Mouse (Mus musculus): ENCODE measurements at regions not wholly inside any gene's neighbourhood (a gene's known extent, or its start where the extent isn't known, plus 50 kb on each side); places are given as distances from the start of the nearest gene placed in this dataset.
"Not testable (repeated sequence)": the region's sequence is repeated elsewhere in the genome, so short reads cannot be mapped to it uniquely, and the experiment has no call there.

- H3K4me3 ChIP-seq (ENCODE audit: low read length); H3K27me3 ChIP-seq (ENCODE audit: control insufficient read depth, insufficient read depth, low read length); H3K4me2 ChIP-seq (replicated peaks; ENCODE audit: low read depth, low read length); ATAC-seq (ENCODE audit: low FRiP score, low TSS enrichment); H3K4me1 ChIP-seq (ENCODE audit: control insufficient read depth, insufficient read depth, low read length); H3K27ac ChIP-seq (ENCODE audit: low read depth, low read length); H3K9ac ChIP-seq (ENCODE audit: low read depth, low read length); H3K36me3 ChIP-seq (ENCODE audit: control insufficient read depth, insufficient read depth, low read length); H3K9me3 ChIP-seq (ENCODE audit: control insufficient read depth, low read length): not testable (repeated sequence)
Observed at GRCm38 (mm10) chr13:50754911-50755310, 56.8 kb downstream of the Gm8765 start.

- 71% methylated on average over 1 of the region's 1 CpGs for WGBS
- not testable (repeated sequence) for ATAC-seq (ENCODE audit: low FRiP score, low TSS enrichment); H3K27ac ChIP-seq (ENCODE audit: low read depth, low read length)
Observed at GRCm38 (mm10) chr13:50756334-50756733, 58.2 kb downstream of the Gm8765 start.

GRCm38 (mm10) chr13:50764618-50765017 lies 66.5 kb downstream of the Gm8765 start:
- no peaks in the 10 kb centered on the region for H3K27me3 ChIP-seq (ENCODE audit: control insufficient read depth, insufficient read depth, low read length)
- no peaks in the 10 kb centered on the region for H3K9me3 ChIP-seq (ENCODE audit: control insufficient read depth, low read length)
- no peak for ATAC-seq (ENCODE audit: low FRiP score, low TSS enrichment)
- no peaks in the 10 kb centered on the region for H3K4me1 ChIP-seq (ENCODE audit: control insufficient read depth, insufficient read depth, low read length)
- H3K27ac ChIP-seq (ENCODE audit: low read depth, low read length): no peak overlapping the region
- H3K9ac ChIP-seq (ENCODE audit: low read depth, low read length): no peak overlapping the region
- no peak overlapping the region for H3K4me2 ChIP-seq (replicated peaks; ENCODE audit: low read depth, low read length)
- H3K36me3 ChIP-seq (ENCODE audit: control insufficient read depth, insufficient read depth, low read length): no peaks in the 10 kb centered on the region
- H3K4me3 ChIP-seq (ENCODE audit: low read length): no peak overlapping the region
- WGBS: 61% methylated on average over 2 of the region's 2 CpGs

More at GRCm38 (mm10) chr13:50756334-50756733, 58.2 kb downstream of the Gm8765 start:
- H3K4me1 ChIP-seq (ENCODE audit: control insufficient read depth, insufficient read depth, low read length); H3K9me3 ChIP-seq (ENCODE audit: control insufficient read depth, low read length); H3K36me3 ChIP-seq (ENCODE audit: control insufficient read depth, insufficient read depth, low read length); H3K4me2 ChIP-seq (replicated peaks; ENCODE audit: low read depth, low read length); H3K27me3 ChIP-seq (ENCODE audit: control insufficient read depth, insufficient read depth, low read length); H3K9ac ChIP-seq (ENCODE audit: low read depth, low read length); H3K4me3 ChIP-seq (ENCODE audit: low read length): not testable (repeated sequence)

GRCm38 (mm10) chr13:50780036-50780435 lies 81.9 kb downstream of the Gm8765 start:
- H3K4me1 ChIP-seq (ENCODE audit: control insufficient read depth, insufficient read depth, low read length); H3K9ac ChIP-seq (ENCODE audit: low read depth, low read length); H3K27ac ChIP-seq (ENCODE audit: low read depth, low read length); H3K4me3 ChIP-seq (ENCODE audit: low read length); H3K4me2 ChIP-seq (replicated peaks; ENCODE audit: low read depth, low read length); H3K36me3 ChIP-seq (ENCODE audit: control insufficient read depth, insufficient read depth, low read length); ATAC-seq (ENCODE audit: low FRiP score, low TSS enrichment); H3K27me3 ChIP-seq (ENCODE audit: control insufficient read depth, insufficient read depth, low read length); H3K9me3 ChIP-seq (ENCODE audit: control insufficient read depth, low read length): not testable (repeated sequence)

- not testable (repeated sequence) for H3K27ac ChIP-seq (ENCODE audit: low read depth, low read length); H3K9ac ChIP-seq (ENCODE audit: low read depth, low read length); H3K4me2 ChIP-seq (replicated peaks; ENCODE audit: low read depth, low read length); H3K36me3 ChIP-seq (ENCODE audit: control insufficient read depth, insufficient read depth, low read length); H3K27me3 ChIP-seq (ENCODE audit: control insufficient read depth, insufficient read depth, low read length); H3K4me1 ChIP-seq (ENCODE audit: control insufficient read depth, insufficient read depth, low read length); H3K9me3 ChIP-seq (ENCODE audit: control insufficient read depth, low read length); H3K4me3 ChIP-seq (ENCODE audit: low read length)
- 34% methylated on average over 4 of the region's 5 CpGs for WGBS
- ATAC-seq (ENCODE audit: low FRiP score, low TSS enrichment): peak; percentile 69; the same call in 1 of the 2 replicates
Observed at GRCm38 (mm10) chr13:50829879-50830550, 131.9 kb downstream of the Gm8765 start.
